Mouse (Mus musculus): ENCODE measurements around the gene Foxp4. TPM values are rescaled to one million over a fixed set of nuclear protein-coding genes. Genes with fewer than 3 reads are reported as not detected.

The Foxp4 gene
- total RNA-seq, 1 experiment from 2014 or later, result 7.0 TPM

DNA sequence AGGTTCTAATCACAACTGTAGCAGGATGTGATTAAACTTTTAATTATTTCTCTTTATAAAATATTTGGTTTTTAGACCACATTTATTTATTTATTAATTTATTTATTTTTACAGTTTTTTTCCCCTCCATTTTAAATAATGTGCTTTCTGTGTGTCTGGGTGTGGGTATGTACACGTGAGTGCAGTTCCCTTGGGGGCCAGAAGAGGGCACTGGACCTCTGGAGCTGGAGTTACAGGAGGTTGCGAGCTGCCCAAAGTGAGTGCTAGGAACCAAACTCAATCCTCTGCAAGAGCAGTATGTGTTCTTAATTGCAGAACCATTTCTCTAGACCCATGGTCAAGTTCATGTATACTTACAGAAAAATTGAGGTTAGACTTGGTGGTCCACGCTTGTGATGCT lies 81.0 kb downstream of the Foxp4 start:
- ATAC-seq (replicated peaks in 1 of 2; ENCODE audit: insufficient read depth in 1 of 2, low FRiP score in 2 of 2, low TSS enrichment in 1 of 2, low read depth in 1 of 2, poor library complexity in 2 of 2, severe bottlenecking in 2 of 2), result no peak

- peak; percentile 52 to 64; a peak in 3 of 4 replicates for ATAC-seq (replicated peaks in 1 of 2; ENCODE audit: insufficient read depth in 1 of 2, low FRiP score in 2 of 2, low TSS enrichment in 1 of 2, low read depth in 1 of 2, poor library complexity in 2 of 2, severe bottlenecking in 2 of 2)
These were observed 82.4 kb downstream of the Foxp4 start for GRCm38 (mm10) chr17:47841931-47842623.

DNA sequence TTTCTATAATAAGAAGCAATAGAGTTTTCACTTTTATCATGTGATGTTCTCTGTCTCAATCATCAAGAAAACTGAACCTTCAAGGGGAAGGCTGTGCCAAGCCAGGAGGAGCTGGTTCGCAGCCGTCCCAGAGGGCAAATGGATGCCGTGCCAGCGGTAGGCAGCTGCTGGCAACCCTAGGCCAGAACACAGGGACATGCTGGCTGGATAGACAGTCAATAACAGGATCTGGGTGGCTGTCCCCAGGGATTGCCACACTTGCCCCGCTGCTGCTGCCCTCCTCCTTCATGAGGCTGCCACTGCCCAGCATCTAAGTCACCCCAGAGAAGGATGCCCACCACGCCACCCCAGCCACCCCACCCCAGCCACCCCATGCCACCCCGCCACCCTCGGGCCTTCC lies 82.9 kb downstream of the Foxp4 start:
- no peak for ATAC-seq (replicated peaks in 1 of 2; ENCODE audit: insufficient read depth in 1 of 2, low FRiP score in 2 of 2, low TSS enrichment in 1 of 2, low read depth in 1 of 2, poor library complexity in 2 of 2, severe bottlenecking in 2 of 2)

- peak; percentile 33 to 36; a peak in 2 of 4 replicates for ATAC-seq (replicated peaks in 1 of 2; ENCODE audit: insufficient read depth in 1 of 2, low FRiP score in 2 of 2, low TSS enrichment in 1 of 2, low read depth in 1 of 2, poor library complexity in 2 of 2, severe bottlenecking in 2 of 2)
These were observed 86.6 kb downstream of the Foxp4 start for GRCm38 (mm10) chr17:47837808-47838207.

DNA sequence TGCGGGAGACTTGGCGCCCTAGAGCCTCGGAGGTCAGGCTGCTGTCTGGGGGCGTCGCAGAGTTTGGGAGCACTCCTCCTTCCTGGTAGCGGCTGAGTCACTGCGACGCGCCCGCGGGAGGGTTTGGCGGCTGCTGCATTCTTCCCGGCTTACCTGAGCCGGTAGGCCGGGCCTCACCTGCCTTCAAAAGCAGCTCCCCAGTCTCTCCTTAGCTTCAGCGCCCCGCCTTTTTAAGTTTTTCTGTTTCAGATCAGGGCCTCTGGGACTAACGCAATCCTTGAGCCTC lies 90.0 kb downstream of the Foxp4 start, which contains the start of gene Mdfi:
TSS of gene Mdfi (minus strand) at position 210 of the 286 bp plus-strand sequence.
- ATAC-seq (replicated peaks in 1 of 2; ENCODE audit: insufficient read depth in 1 of 2, low FRiP score in 2 of 2, low TSS enrichment in 1 of 2, low read depth in 1 of 2, poor library complexity in 2 of 2, severe bottlenecking in 2 of 2), result no peak

GRCm38 (mm10) chr17:47833628-47834481 lies 90.6 kb downstream of the Foxp4 start:
- ATAC-seq (replicated peaks in 1 of 2; ENCODE audit: insufficient read depth in 1 of 2, low FRiP score in 2 of 2, low TSS enrichment in 1 of 2, low read depth in 1 of 2, poor library complexity in 2 of 2, severe bottlenecking in 2 of 2), result no peak

DNA sequence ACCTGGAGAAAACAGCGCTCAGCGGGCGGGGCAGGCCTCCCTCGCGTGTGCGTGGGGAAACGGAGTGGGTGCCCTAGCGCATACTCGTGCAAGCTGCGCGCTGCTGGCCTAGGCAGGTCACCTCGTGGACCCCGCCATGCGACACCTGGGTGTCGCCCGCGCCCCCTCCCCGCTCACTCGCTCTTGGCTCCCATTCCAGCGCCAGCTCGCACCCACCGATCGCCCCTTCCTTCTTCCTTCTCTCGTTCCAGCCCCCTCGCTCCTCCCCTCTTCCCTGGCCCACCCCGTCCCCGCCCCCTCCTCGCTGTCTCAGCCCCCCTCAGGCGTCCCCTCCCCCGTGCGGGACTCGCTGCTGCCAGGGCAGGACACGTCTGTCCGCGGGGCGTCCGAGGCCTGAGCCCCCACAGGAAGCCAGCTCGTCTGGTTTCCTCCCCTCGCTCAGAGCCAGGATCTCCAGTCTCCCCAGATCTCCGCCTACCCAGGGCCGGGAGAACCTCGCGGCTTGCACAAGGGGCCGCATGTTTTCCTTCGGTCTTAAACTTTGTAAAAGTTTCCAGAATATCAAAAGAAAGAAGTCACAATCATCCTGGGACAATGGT lies 91.3 kb downstream of the Foxp4 start:
- peak in 1 of 2 experiments; percentile 12; a peak in 2 of 4 replicates for ATAC-seq (replicated peaks in 1 of 2; ENCODE audit: insufficient read depth in 1 of 2, low FRiP score in 2 of 2, low TSS enrichment in 1 of 2, low read depth in 1 of 2, poor library complexity in 2 of 2, severe bottlenecking in 2 of 2)

DNA sequence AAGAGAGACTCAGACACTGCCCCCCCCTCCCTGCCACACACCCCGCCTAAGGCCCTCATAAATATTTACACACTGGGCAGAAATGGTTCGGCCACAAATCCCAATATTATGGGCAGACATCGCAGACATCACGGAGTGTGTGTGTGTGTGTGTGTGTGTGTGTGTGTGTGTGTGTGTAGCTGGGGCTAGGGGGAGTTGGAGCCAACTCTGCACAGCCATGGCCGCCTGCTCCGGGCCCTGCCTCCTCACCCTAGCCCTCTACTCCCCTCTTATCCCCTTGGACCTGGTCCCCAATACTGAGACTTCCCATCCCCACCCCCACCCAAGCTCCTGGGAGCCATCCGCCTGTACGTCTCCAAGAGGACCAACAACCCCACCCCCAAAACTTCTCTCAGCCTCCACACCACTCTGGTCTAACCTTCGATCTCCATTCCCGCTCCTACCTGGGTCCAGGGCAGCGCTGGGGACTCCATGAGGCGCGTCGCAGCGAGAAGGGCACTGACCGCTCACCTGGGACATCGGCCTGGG lies 91.9 kb downstream of the Foxp4 start:
- ATAC-seq (replicated peaks in 1 of 2; ENCODE audit: insufficient read depth in 1 of 2, low FRiP score in 2 of 2, low TSS enrichment in 1 of 2, low read depth in 1 of 2, poor library complexity in 2 of 2, severe bottlenecking in 2 of 2), result peak in 1 of 2 experiments; percentile 9; a peak in 1 of 4 replicates

DNA sequence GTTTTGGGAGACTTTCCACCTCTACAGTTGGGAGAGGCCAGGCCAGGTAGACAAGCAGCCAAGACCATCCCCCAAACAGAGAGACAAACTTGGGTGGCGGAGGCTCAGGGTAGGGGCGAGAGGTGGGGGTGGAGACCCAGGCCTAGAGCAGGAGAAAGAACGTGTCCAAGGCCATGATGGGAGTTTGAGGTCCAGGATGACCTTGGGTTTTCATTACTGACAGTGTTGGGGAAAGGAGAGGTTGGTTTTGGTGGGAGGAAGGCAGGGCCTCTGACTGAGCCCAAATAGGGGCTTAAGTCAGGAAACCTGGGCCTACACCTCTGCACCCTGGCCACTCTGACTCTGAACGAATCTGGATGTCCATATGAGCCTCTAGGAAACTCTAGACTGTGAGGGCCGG lies 92.7 kb downstream of the Foxp4 start:
- no peak for ATAC-seq (replicated peaks in 1 of 2; ENCODE audit: insufficient read depth in 1 of 2, low FRiP score in 2 of 2, low TSS enrichment in 1 of 2, low read depth in 1 of 2, poor library complexity in 2 of 2, severe bottlenecking in 2 of 2)

GRCm38 (mm10) chr17:47831161-47831560 lies 93.3 kb downstream of the Foxp4 start:
- ATAC-seq (replicated peaks in 1 of 2; ENCODE audit: insufficient read depth in 1 of 2, low FRiP score in 2 of 2, low TSS enrichment in 1 of 2, low read depth in 1 of 2, poor library complexity in 2 of 2, severe bottlenecking in 2 of 2), result peak; percentile 8 to 34; a peak in 1 of 4 replicates

DNA sequence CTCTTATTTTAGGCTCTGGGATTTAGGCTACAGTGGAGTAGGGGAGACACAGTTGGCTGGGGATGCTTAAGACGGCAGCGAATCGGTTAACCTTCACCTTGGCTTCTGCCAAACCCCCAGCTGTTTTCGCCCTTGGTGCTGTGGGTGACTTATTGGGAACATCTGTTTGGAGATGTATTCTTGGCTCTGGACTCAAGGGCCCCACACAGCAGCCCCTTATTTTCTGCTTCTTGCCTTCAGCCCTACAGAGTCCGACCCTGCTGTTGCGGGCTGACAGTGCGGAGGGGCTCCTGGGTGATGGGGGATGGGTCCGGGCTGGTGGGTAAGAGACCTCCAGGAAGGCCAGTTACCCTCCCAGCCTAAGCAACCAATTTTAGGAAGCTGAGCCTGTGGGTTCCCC lies 103.1 kb downstream of the Foxp4 start:
- no peak for ATAC-seq (replicated peaks in 1 of 2; ENCODE audit: insufficient read depth in 1 of 2, low FRiP score in 2 of 2, low TSS enrichment in 1 of 2, low read depth in 1 of 2, poor library complexity in 2 of 2, severe bottlenecking in 2 of 2)

- no peak for ATAC-seq (replicated peaks in 1 of 2; ENCODE audit: insufficient read depth in 1 of 2, low FRiP score in 2 of 2, low TSS enrichment in 1 of 2, low read depth in 1 of 2, poor library complexity in 2 of 2, severe bottlenecking in 2 of 2)
These were observed 106.3 kb downstream of the Foxp4 start for GRCm38 (mm10) chr17:47818038-47818725.

Other genes with a start within 250 kb of the Foxp4 start
- 23.4 and 49.8 TPM in 2 replicates for gene Tomm6, start 236.3 kb downstream of the Foxp4 start, total RNA-seq (2017)
- gene Frs3, start 235.6 kb downstream of the Foxp4 start, total RNA-seq (2017), result 1.4 TPM in 2 replicates
- not detected in 2 replicates for gene Gm21981, start 230.2 kb downstream of the Foxp4 start, total RNA-seq (2017)
- gene Prickle4, start 229.9 kb downstream of the Foxp4 start, total RNA-seq (2017), result 1.0 and 3.7 TPM in 2 replicates
- not detected in 2 replicates for gene Pgc, start 197.8 kb downstream of the Foxp4 start, total RNA-seq (2017)
- 7.4 and 10.9 TPM in 2 replicates for gene Tfeb, start 187.6 kb downstream of the Foxp4 start, total RNA-seq (2017)
- gene Mdfi, start 90.0 kb downstream of the Foxp4 start, total RNA-seq (2017), result 27.1 and 33.8 TPM in 2 replicates
- gene 1700122O11Rik, start 113.6 kb upstream of the Foxp4 start, total RNA-seq (2017), result not detected in 2 replicates
- gene 1700067P10Rik, start 164.7 kb upstream of the Foxp4 start, total RNA-seq (2017), result not detected in 2 replicates
- gene 9830107B12Rik, start 221.6 kb upstream of the Foxp4 start, total RNA-seq (2017), result 2.9 and 4.4 TPM in 2 replicates
- 1.0 and 9.2 TPM in 2 replicates for gene A530064D06Rik, start 242.6 kb upstream of the Foxp4 start, total RNA-seq (2017)

Data from hematopoietic stem cell, adult 5-6 weeks (primary cell).